Mouse (Mus musculus) spleen, adult 2 months (tissue): ENCODE results near the gene Siglec1. TPM values are rescaled to one million over a fixed set of nuclear protein-coding genes. Genes with fewer than 3 reads are reported as not detected.
"Not testable (repeated sequence)": the region's sequence is repeated elsewhere in the genome, so short reads cannot be mapped to it uniquely, and the experiment has no call there.

Experiments used
- DNase-seq, 2 experiments: peaks; one replicate each; pipeline versions ENCODE4 v3.0.0 to v3.0.0-alpha.2; 2012 to 2021; ENCODE audit warnings: low spot score in 2 of 2, low read depth in 1 of 2
- H3K27ac ChIP-seq: fragments of 200-500 bp; 2 replicates; pipeline ENCODE4 v1.5.1; 2012; ENCODE audit warnings: low read length, inconsistent platforms; ENCODE audit not compliant: insufficient read depth
- H3K27me3 ChIP-seq: fragments of 200-500 bp; 2 replicates; pipeline ENCODE4 v1.6.1; 2012; ENCODE audit warnings: mild to moderate bottlenecking, moderate library complexity, low read length, inconsistent platforms; ENCODE audit not compliant: control insufficient read depth, insufficient read depth
- H3K36me3 ChIP-seq: fragments of 200-500 bp; 2 replicates; pipeline ENCODE4 v1.6.1; 2012; ENCODE audit warnings: mild to moderate bottlenecking, low read length, inconsistent platforms; ENCODE audit not compliant: control insufficient read depth, insufficient read depth
- H3K4me1 ChIP-seq: fragments of 200-500 bp; 2 replicates; pipeline ENCODE4 v1.6.1; 2011; ENCODE audit warnings: inconsistent platforms; ENCODE audit not compliant: control insufficient read depth, insufficient read depth, insufficient read length
- H3K4me3 ChIP-seq: fragments of 200-500 bp; 2 replicates; pipeline ENCODE4 v1.5.1; 2011; ENCODE audit warnings: mild to moderate bottlenecking, inconsistent platforms; ENCODE audit not compliant: insufficient read depth, insufficient read length; ENCODE audit errors: extremely low read depth
- CTCF ChIP-seq: fragments of 200-500 bp; IDR thresholded peaks from 2 replicates; pipeline ENCODE4 v1.5.1; 2011; ENCODE audit warnings: mild to moderate bottlenecking, inconsistent platforms; ENCODE audit not compliant: insufficient read depth, insufficient read length, insufficient replicate concordance; ENCODE audit errors: extremely low read depth
- POLR2A ChIP-seq: fragments of 200-500 bp; IDR thresholded peaks from 2 replicates; pipeline ENCODE4 v1.6.1; 2011; ENCODE audit warnings: low read depth, low read length, inconsistent platforms
- WGBS: fragments of 180-500 bp; shearing (Covaris S2); methylation state at CpG from one replicate; pipeline ENCODE4 v1.1.7; 2018; 5-methylcytosine and 5-hydroxymethylcytosine counted together
- polyA plus RNA-seq: library from polyadenylated mRNA; depleted of rRNA; stranded (reverse); fragments of >200 nt; gene quantifications from 2 replicates; pipeline ENCODE4 v1.2.3, GENCODE M21; 2012

Gene Siglec1
- polyA plus RNA-seq, 1 experiment, result 42.3 TPM

DNA sequence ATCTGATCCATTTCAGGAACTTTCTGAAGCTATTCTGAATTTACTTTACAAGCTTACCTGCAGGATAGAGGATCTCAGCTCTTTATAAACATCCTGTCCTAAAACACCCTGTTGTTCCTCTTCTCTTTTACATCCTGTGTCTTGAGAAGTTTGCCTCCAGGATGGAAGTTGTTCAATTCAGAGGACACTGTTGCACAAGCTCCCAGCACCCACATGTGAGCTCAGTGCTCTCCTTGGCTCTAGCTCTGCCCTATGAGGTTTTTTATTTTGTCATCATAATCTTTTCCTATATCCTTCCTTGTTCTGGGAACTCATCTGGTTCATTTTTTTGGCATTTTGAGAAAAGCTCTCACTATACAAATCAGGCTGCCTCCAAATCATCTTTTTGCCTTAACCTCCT lies 49.8 kb downstream of the Siglec1 start:
- DNase-seq, result no peak
- Histone ChIP-seq H3K4me1 (no peaks in the 10 kb centered on the region; the same call in 1 of the 2 replicates), H3K4me3 (no peak overlapping the region), H3K27me3 (no peaks in the 10 kb centered on the region; the same call in 1 of the 2 replicates), H3K36me3 (no peaks in the 10 kb centered on the region), H3K27ac (no peak overlapping the region)
- TF ChIP-seq POLR2A, result no peak
- TF ChIP-seq CTCF, result no peak

DNA sequence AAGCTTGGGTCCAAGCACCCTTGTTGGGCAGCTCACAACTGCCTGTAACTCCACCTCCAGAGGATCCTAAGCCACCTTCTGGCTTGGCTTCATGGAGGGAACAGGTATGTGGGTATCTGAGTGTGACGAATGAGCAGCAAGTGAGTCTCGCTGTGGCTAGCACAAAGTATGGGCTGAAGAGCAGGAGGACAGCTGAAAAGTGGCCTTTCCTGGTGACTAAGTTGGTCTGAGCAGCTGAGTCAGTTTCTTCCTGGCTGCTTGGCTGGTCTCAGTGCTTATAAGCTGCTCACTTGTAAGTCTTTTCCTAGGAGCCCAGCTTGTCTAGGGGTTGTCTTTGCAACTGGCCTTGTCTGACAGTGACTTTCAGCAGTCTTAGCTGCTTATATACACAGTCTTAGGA lies 50.2 kb downstream of the Siglec1 start:
- H3K4me3 ChIP-seq, result no peak overlapping the region
- H3K27ac ChIP-seq, result no peak overlapping the region
- H3K36me3 ChIP-seq, result no peaks in the 10 kb centered on the region
- DNase-seq, result no peak
- no peaks in the 10 kb centered on the region; the same call in 1 of the 2 replicates for H3K4me1 ChIP-seq
- TF ChIP-seq POLR2A (no peak), CTCF (no peak)
- H3K27me3 ChIP-seq, result no peaks in the 10 kb centered on the region; the same call in 1 of the 2 replicates
- WGBS, result 87% methylated on average over 2 of the region's 2 CpGs

DNA sequence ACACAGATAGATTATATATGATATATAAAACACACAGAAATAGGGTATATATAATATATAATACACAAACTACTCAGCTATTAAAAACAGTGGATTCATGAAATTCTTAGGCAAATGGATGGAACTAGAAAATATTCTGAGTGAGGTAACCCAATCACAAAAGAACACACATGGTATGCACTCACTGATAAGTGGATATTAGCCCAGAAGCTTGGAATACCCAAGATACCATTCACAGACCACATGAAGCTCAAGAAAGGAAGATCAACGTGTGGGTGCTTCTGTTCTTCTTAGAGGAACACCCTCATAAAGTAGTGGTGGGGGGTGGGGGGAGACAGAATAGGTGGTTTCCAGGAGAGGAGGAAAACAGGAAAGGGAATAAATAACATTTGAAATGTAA lies 55.2 kb downstream of the Siglec1 start:
- not testable (repeated sequence) for H3K4me1 ChIP-seq
- WGBS, result 62% methylated on average over 1 of the region's 1 CpGs

DNA sequence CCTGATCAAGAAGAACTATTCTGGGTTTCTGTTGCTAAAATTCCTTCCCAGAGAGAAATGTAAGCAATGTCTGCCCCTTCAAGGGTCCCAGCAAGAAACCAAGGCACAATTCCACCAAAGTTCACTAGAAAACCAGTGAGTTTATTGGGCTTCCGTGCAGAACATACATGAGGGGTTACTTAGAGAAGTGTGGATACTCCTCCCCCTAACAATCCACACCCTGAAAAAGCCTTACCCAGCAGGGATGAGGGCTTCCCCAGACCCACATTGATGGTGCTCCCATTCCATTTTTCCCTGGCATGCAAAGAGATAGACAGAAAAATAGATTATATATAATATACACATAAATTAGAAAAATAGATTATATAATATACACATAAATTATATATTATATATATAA lies 55.6 kb downstream of the Siglec1 start:
- Histone ChIP-seq H3K27me3 (no peaks in the 10 kb centered on the region), H3K4me3 (no peak overlapping the region), H3K4me1 (no peaks in the 10 kb centered on the region), H3K27ac (no peak overlapping the region), H3K36me3 (peaks cover 1% of the 10 kb centered on the region; the same call in 1 of the 2 replicates)
- TF ChIP-seq POLR2A, result no peak
- TF ChIP-seq CTCF, result no peak
- 95% methylated on average over 1 of the region's 1 CpGs for WGBS
- no peak for DNase-seq

More for the DNA sequence above, 55.2 kb downstream of the Siglec1 start:
- not testable (repeated sequence) for H3K36me3 ChIP-seq, DNase-seq, H3K4me3 ChIP-seq, H3K27ac ChIP-seq, H3K27me3 ChIP-seq

DNA sequence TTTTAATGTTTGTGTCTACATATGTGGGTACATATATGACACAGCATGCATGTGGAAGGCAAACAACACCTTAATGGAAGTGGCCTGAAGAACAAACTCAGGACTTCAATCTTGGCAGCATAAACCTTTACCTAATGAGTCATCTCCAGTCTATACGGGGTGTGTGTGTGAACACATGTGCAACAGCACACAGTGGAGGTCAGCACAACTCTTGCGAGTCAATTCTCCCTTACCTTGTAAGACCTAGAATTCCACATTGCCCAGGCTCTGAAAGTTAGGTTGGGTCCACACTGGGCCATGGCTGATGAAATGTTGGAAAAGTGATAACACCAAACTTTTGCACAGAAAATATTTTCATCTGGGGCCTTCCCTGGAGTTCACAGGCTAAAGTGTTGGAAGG lies 56.0 kb downstream of the Siglec1 start:
- no peak for DNase-seq
- WGBS, result 91% methylated on average over 2 of the region's 2 CpGs
- no peaks in the 10 kb centered on the region for H3K27me3 ChIP-seq
- TF ChIP-seq CTCF (no peak), POLR2A (no peak)
- H3K27ac ChIP-seq, result no peak overlapping the region
- H3K4me3 ChIP-seq, result no peak overlapping the region
- no peaks in the 10 kb centered on the region for H3K4me1 ChIP-seq
- H3K36me3 ChIP-seq, result peaks cover 5% of the 10 kb centered on the region

DNA sequence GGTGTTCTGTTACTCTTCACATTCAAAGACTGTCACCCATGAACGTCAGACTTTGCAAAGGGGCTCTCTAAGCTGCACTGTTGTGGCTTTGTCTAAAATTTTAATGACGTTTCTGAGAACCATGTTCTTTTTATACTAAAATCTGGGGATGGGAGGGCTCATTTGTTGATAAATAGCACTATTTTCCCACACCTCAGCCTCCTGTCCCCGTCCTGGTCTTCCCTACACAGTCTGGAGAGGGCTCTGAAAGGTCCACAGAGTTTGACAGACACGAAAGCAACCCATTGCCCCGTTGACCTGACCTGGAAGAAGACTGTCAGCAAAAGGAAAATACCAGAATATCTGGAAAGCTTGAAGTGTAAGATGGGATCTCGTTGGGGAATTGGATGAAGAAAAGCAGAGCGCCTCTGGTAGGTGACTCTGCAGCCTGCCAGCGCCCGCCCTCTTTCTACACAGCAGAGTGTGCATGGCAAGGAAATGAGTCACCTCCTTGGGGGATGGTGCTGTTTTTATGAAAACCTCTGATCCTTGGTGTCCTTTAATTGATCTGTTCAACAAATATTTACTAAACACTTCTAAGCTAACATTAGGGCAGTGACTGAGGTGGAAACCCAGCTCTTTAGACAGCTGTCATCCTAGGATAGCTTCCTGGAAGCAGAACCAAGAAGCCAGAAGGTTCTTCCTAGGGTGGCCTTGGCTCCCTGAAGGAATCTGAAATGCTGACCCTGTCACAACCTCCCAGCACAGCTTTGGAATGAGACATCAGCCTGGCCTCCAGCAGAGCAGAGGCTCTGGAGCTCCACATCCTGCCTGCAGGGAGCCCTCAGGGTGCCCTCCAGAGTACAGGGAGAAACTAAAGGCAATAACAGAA lies 57.3 kb downstream of the Siglec1 start:
- no peak for TF ChIP-seq CTCF
- TF ChIP-seq POLR2A, result no peak
- Histone ChIP-seq H3K4me3 (no peak overlapping the region), H3K4me1 (no peaks in the 10 kb centered on the region), H3K27me3 (no peaks in the 10 kb centered on the region), H3K36me3 (peaks cover 5% of the 10 kb centered on the region), H3K27ac (no peak overlapping the region)
- no peak for DNase-seq
- WGBS, result 65% methylated on average over 9 of the region's 9 CpGs

DNA sequence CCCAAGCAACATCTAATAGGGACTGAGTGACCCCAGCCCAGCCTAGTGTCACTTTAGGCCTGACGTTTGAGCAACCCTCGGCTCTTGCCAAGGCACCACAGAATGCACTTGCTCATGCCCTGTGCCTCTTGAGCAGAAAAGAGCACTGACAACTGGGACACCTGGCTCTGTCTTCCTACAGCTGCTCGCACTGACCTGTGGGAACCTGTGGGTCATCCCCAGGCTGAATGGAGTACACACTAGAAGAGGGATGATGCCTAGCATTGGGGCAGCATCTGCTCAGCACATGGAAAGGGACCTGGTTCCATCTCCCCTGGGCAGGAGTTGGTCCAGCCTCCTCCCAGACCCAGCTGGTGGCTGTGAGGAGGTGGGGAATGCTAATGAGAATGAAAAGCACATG lies 59.6 kb downstream of the Siglec1 start:
- no peak overlapping the region for H3K27ac ChIP-seq
- peaks cover 8% of the 10 kb centered on the region for H3K36me3 ChIP-seq
- no peaks in the 10 kb centered on the region for H3K27me3 ChIP-seq
- 95% methylated on average over 3 of the region's 3 CpGs for WGBS
- H3K4me3 ChIP-seq, result no peak overlapping the region
- DNase-seq, result no peak
- no peaks in the 10 kb centered on the region for H3K4me1 ChIP-seq
- TF ChIP-seq POLR2A (no peak), CTCF (no peak)
